Mouse (Mus musculus): ENCODE measurements around the gene Entpd1. TPM values are rescaled to one million over a fixed set of nuclear protein-coding genes. Genes with fewer than 3 reads are reported as not detected.

Entpd1 gene
- polyA plus RNA-seq (2014; fragmentation: Nextera tagmentation; extraction: Ambion mirVana): 8.5 and 9.4 TPM in 2 replicates

DNA sequence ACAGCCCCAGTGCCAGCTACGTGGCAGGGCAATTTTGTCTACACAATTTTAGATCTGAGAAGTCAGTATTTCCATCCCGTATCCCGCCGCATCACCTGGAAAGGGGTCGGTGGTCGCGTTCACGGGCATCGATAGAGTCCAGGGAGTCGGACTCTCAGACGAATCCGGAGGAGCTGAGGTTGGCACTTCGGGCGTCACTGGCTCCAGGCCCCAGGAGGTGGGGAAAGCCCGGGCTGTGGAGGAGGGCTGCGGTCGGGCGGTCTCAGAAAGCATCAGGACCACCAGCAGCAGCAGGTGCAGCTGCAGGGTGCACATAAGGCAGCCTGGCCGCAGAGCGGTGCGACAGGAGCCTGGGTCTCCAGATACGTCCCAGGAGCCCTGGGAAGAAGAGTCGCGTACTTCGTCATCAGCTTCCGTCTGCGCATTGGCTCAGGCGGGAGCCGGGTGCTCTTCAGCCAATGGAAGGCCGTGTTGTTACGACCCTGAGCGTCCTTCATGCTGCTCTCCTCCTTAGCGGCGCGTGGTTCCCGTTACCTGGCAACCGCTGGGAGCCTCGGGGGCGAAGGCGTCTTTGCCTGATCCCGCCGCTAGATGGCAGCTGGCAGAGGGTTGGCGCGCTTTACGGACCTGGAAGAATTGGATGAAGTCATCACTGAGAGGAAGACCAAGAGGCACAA is at the start of gene Entpd1, which contains the start of gene Tctn3:
TSS of gene Entpd1 (plus strand) at position 537 of the 677 bp plus-strand sequence.
TSS of gene Tctn3 (minus strand) at position 404 of the 677 bp plus-strand sequence.
- ATAC-seq (ENCODE audit: low FRiP score) (peak; percentile 100), DNase-seq (ENCODE audit: low spot score) (peak; percentile 98)
- Histone ChIP-seq H3K4me2 (replicated peaks; ENCODE audit: low read depth, low read length) (peak within 1 kb of the TSS; percentile 70), H3K9me3 (ENCODE audit: control insufficient read depth, low read length) (no peaks in the 10 kb centered on the region), H3K4me3 (ENCODE audit: low read depth, low read length) (peak within 1 kb of the TSS; percentile 75), H3K27ac (ENCODE audit: low read depth, low read length) (no peak within 1 kb of the TSS), H3K4me1 (replicated peaks; ENCODE audit: control insufficient read depth, insufficient read depth, low read length) (peaks cover 4% of the 10 kb centered on the region), H3K9ac (ENCODE audit: low read depth, low read length) (peak within 1 kb of the TSS; percentile 66), H3K27me3 (ENCODE audit: control insufficient read depth, insufficient read depth, low read length) (no peaks in the 10 kb centered on the region), H3K36me3 (ENCODE audit: control insufficient read depth, insufficient read depth, low read length) (0 out of 2 replicates have a peak, but pooled peaks cover 2% of the 10 kb centered on the region)
- WGBS: 0% methylated on average over 45 of the region's 45 CpGs

GRCm38 (mm10) chr19:40563880-40564645 is 48.1 kb upstream of the Entpd1 start:
- Histone ChIP-seq H3K27ac (ENCODE audit: low read depth, low read length) (no peak overlapping the region), H3K9ac (ENCODE audit: low read depth, low read length) (no peak overlapping the region), H3K27me3 (ENCODE audit: control insufficient read depth, insufficient read depth, low read length) (no peaks in the 10 kb centered on the region), H3K4me3 (ENCODE audit: low read depth, low read length) (no peak overlapping the region), H3K4me1 (replicated peaks; ENCODE audit: control insufficient read depth, insufficient read depth, low read length) (no peaks in the 10 kb centered on the region), H3K9me3 (ENCODE audit: control insufficient read depth, low read length) (no peaks in the 10 kb centered on the region), H3K4me2 (replicated peaks; ENCODE audit: low read depth, low read length) (no peak overlapping the region), H3K36me3 (ENCODE audit: control insufficient read depth, insufficient read depth, low read length) (peaks cover 23% of the 10 kb centered on the region)
- DNase-seq (ENCODE audit: low spot score): no peak
- 87% methylated on average over 10 of the region's 10 CpGs for WGBS
- no peak for ATAC-seq (ENCODE audit: low FRiP score)

- Histone ChIP-seq H3K27ac (ENCODE audit: low read depth, low read length) (no peak overlapping the region), H3K4me3 (ENCODE audit: low read depth, low read length) (no peak overlapping the region), H3K27me3 (ENCODE audit: control insufficient read depth, insufficient read depth, low read length) (no peaks in the 10 kb centered on the region), H3K9ac (ENCODE audit: low read depth, low read length) (no peak overlapping the region), H3K4me2 (replicated peaks; ENCODE audit: low read depth, low read length) (no peak overlapping the region), H3K4me1 (replicated peaks; ENCODE audit: control insufficient read depth, insufficient read depth, low read length) (no peaks in the 10 kb centered on the region), H3K36me3 (ENCODE audit: control insufficient read depth, insufficient read depth, low read length) (peaks cover 39% of the 10 kb centered on the region), H3K9me3 (ENCODE audit: control insufficient read depth, low read length) (0 out of 2 replicates have a peak, but pooled peaks cover 4% of the 10 kb centered on the region)
- ATAC-seq (ENCODE audit: low FRiP score): no peak
- no peak for DNase-seq (ENCODE audit: low spot score)
- 95% methylated on average over 3 of the region's 3 CpGs for WGBS
Observed at GRCm38 (mm10) chr19:40567616-40568015, 44.5 kb upstream of the Entpd1 start.

DNA sequence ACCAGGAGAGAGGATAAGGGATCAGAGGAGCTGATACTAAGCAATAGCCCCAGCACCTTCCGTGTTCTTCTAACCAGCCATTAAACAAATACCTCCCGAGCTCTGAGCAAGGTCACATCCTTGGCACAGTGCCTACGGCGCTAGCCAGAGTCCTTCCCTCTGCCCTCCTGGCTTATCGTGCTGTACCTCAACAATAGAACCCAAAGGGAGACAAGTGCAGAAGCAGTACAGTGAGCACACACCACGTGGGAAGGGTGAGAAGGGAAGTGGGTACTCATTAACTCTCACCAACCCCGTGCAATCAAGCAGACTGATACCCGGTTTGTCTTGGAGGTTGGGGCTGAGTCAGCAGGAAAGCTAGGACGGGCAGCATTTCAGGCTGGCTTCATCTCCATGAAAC is 41.4 kb upstream of the Entpd1 start:
- H3K9me3 ChIP-seq (ENCODE audit: control insufficient read depth, low read length): 0 out of 2 replicates have a peak, but pooled peaks cover 4% of the 10 kb centered on the region
- 92% methylated on average over 9 of the region's 9 CpGs for WGBS
- no peak overlapping the region for H3K27ac ChIP-seq (ENCODE audit: low read depth, low read length)
- ATAC-seq (ENCODE audit: low FRiP score) (no peak), DNase-seq (ENCODE audit: low spot score) (no peak)
- peaks cover 44% of the 10 kb centered on the region for H3K36me3 ChIP-seq (ENCODE audit: control insufficient read depth, insufficient read depth, low read length)
- no peaks in the 10 kb centered on the region for H3K4me1 ChIP-seq (replicated peaks; ENCODE audit: control insufficient read depth, insufficient read depth, low read length)
- H3K9ac ChIP-seq (ENCODE audit: low read depth, low read length): no peak overlapping the region
- H3K4me3 ChIP-seq (ENCODE audit: low read depth, low read length): no peak overlapping the region
- no peak overlapping the region for H3K4me2 ChIP-seq (replicated peaks; ENCODE audit: low read depth, low read length)
- H3K27me3 ChIP-seq (ENCODE audit: control insufficient read depth, insufficient read depth, low read length): no peaks in the 10 kb centered on the region

DNA sequence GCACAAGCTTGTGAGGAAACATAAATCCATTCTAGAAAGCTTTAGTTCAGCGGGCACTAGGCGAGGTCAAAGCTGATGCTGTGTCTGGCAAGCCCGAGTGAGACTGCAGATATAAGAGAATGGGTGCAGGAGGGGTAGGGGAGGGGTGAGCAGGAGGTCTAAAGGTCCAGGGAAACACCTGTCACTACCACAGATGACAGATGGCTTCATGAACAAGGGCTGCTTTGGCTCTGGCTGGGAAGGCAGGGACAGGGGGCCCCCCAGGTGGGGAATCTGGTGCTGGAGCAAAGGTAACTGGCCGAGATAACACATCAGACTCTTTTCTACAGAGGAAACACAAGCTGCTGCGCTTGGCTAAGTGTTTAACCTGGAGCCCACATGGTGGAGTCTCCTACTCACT is 36.7 kb upstream of the Entpd1 start:
- Histone ChIP-seq H3K27ac (ENCODE audit: low read depth, low read length) (no peak overlapping the region), H3K27me3 (ENCODE audit: control insufficient read depth, insufficient read depth, low read length) (no peaks in the 10 kb centered on the region), H3K36me3 (ENCODE audit: control insufficient read depth, insufficient read depth, low read length) (peaks cover 23% of the 10 kb centered on the region), H3K4me3 (ENCODE audit: low read depth, low read length) (no peak overlapping the region), H3K9me3 (ENCODE audit: control insufficient read depth, low read length) (0 out of 2 replicates have a peak, but pooled peaks cover 3% of the 10 kb centered on the region), H3K9ac (ENCODE audit: low read depth, low read length) (no peak overlapping the region), H3K4me2 (replicated peaks; ENCODE audit: low read depth, low read length) (no peak overlapping the region), H3K4me1 (replicated peaks; ENCODE audit: control insufficient read depth, insufficient read depth, low read length) (no peaks in the 10 kb centered on the region)
- DNase-seq (ENCODE audit: low spot score): no peak
- WGBS: 92% methylated on average over 5 of the region's 5 CpGs
- no peak for ATAC-seq (ENCODE audit: low FRiP score)

GRCm38 (mm10) chr19:40580902-40581301 is 31.3 kb upstream of the Entpd1 start:
- no peaks in the 10 kb centered on the region for H3K9me3 ChIP-seq (ENCODE audit: control insufficient read depth, low read length)
- no peaks in the 10 kb centered on the region for H3K4me1 ChIP-seq (replicated peaks; ENCODE audit: control insufficient read depth, insufficient read depth, low read length)
- H3K27ac ChIP-seq (ENCODE audit: low read depth, low read length): no peak overlapping the region
- 88% methylated on average over 2 of the region's 2 CpGs for WGBS
- no peak for ATAC-seq (ENCODE audit: low FRiP score)
- no peaks in the 10 kb centered on the region for H3K27me3 ChIP-seq (ENCODE audit: control insufficient read depth, insufficient read depth, low read length)
- no peak overlapping the region for H3K4me3 ChIP-seq (ENCODE audit: low read depth, low read length)
- H3K36me3 ChIP-seq (ENCODE audit: control insufficient read depth, insufficient read depth, low read length): peaks cover 4% of the 10 kb centered on the region; the same call in 1 of the 2 replicates
- no peak for DNase-seq (ENCODE audit: low spot score)
- no peak overlapping the region for H3K4me2 ChIP-seq (replicated peaks; ENCODE audit: low read depth, low read length)
- no peak overlapping the region for H3K9ac ChIP-seq (ENCODE audit: low read depth, low read length)

DNA sequence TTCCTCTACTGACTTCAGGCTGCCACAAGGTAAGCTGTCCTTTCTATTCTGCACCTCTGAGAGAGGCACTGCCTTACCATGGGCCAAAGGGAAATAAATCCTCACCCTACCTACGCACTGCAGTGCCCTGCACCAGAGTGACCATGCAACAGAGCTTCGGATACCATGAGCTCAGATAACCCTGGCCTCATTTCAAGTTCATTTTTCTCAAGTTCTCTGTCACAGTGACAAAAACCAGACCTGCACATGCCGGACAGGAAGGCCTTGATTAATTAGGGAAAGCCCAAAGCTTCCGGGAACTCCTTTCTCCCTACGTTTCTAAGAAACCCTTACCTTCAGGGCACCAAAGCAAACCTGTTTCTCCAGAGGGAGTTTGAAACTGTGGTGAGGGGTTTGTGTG is 30.5 kb upstream of the Entpd1 start:
- Histone ChIP-seq H3K36me3 (ENCODE audit: control insufficient read depth, insufficient read depth, low read length) (peaks cover 4% of the 10 kb centered on the region; the same call in 1 of the 2 replicates), H3K4me3 (ENCODE audit: low read depth, low read length) (no peak overlapping the region), H3K9ac (ENCODE audit: low read depth, low read length) (no peak overlapping the region), H3K9me3 (ENCODE audit: control insufficient read depth, low read length) (no peaks in the 10 kb centered on the region), H3K4me2 (replicated peaks; ENCODE audit: low read depth, low read length) (no peak overlapping the region), H3K27ac (ENCODE audit: low read depth, low read length) (no peak overlapping the region), H3K27me3 (ENCODE audit: control insufficient read depth, insufficient read depth, low read length) (no peaks in the 10 kb centered on the region), H3K4me1 (replicated peaks; ENCODE audit: control insufficient read depth, insufficient read depth, low read length) (no peaks in the 10 kb centered on the region)
- ATAC-seq (ENCODE audit: low FRiP score): no peak
- DNase-seq (ENCODE audit: low spot score): no peak
- 91% methylated on average over 5 of the region's 5 CpGs for WGBS

DNA sequence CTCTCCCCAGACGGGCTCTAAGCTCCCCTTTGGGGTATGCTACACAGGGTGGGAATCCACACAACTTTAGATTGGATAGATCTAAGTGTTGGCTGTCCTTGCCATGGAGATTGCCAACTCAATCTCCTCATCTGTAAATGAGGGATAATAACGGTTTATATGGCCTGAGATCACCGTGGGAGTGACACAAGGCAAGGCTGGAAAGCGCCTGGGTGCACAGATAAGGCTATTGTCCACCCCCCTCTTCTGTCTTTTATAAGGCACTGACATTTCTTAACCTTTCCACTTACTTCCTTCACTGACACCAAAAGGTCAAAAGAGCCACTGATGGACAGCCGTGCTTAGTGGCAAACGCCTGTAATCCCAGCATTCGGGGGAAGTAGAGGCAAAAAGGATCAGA is 25.3 kb upstream of the Entpd1 start:
- Histone ChIP-seq H3K27ac (ENCODE audit: low read depth, low read length) (no peak overlapping the region), H3K36me3 (ENCODE audit: control insufficient read depth, insufficient read depth, low read length) (no peaks in the 10 kb centered on the region), H3K9me3 (ENCODE audit: control insufficient read depth, low read length) (no peaks in the 10 kb centered on the region), H3K4me2 (replicated peaks; ENCODE audit: low read depth, low read length) (peak overlapping the region; percentile 83), H3K4me1 (replicated peaks; ENCODE audit: control insufficient read depth, insufficient read depth, low read length) (0 out of 2 replicates have a peak, but pooled peaks cover 4% of the 10 kb centered on the region), H3K9ac (ENCODE audit: low read depth, low read length) (no peak overlapping the region), H3K27me3 (ENCODE audit: control insufficient read depth, insufficient read depth, low read length) (no peaks in the 10 kb centered on the region), H3K4me3 (ENCODE audit: low read depth, low read length) (peak overlapping the region; percentile 86; the same call in 1 of the 2 replicates)
- WGBS: 55% methylated on average over 7 of the region's 7 CpGs
- no peak for ATAC-seq (ENCODE audit: low FRiP score)
- DNase-seq (ENCODE audit: low spot score): no peak
